Mouse (Mus musculus) MEL (cell line): ENCODE data around the gene Klk1b27.

ENCODE experiments used
- MAFK ChIP-seq: IDR thresholded peaks from 2 replicates; pipeline ENCODE4 v1.6.1; 2011; ENCODE audit warnings: low read depth, mild to moderate bottlenecking, low read length, improper control_type of control experiment, borderline replicate concordance
- MAZ ChIP-seq: IDR thresholded peaks from 2 replicates; pipeline ENCODE4 v1.6.1; 2012; ENCODE audit warnings: low read depth, mild to moderate bottlenecking, inconsistent platforms, low read length, improper control_type of control experiment
- POLR2A ChIP-seq, 2 experiments: IDR thresholded peaks; 2 replicates each; pipeline ENCODE4 v1.6.1; 2011 to 2012; ENCODE audit warnings: low read length in 2 of 2, mild to moderate bottlenecking in 2 of 2, control low read depth in 1 of 2, improper control_type of control experiment in 1 of 2, low read depth in 1 of 2, moderate library complexity in 1 of 2; ENCODE audit not compliant: control insufficient read depth in 1 of 2, insufficient read depth in 1 of 2, poor library complexity in 1 of 2
- TBP ChIP-seq: IDR thresholded peaks from 2 replicates; pipeline ENCODE4 v1.8.0; 2011; ENCODE audit warnings: low read depth, low read length, improper control_type of control experiment
- TCF12 ChIP-seq: IDR thresholded peaks from 2 replicates; pipeline ENCODE4 v1.6.1; 2014; ENCODE audit warnings: low read depth, mild to moderate bottlenecking, inconsistent platforms, low read length, improper control_type of control experiment, moderate library complexity

GRCm38 (mm10) chr7:44015071-44015470 lies 37.0 kb upstream of the Klk1b27 start:
- TF ChIP-seq POLR2A (IDR thresholded peaks at IDR 0.05; ENCODE audit: control insufficient read depth in 1 of 2, insufficient read depth in 1 of 2, low read depth in 1 of 2, low read length in 2 of 2, poor library complexity in 1 of 2) (no peak), MAFK (no peak), TCF12 (no peak), TBP (no peak), MAZ (no peak)
